Mouse (Mus musculus): ENCODE data around the gene Gm11060.

DNA sequence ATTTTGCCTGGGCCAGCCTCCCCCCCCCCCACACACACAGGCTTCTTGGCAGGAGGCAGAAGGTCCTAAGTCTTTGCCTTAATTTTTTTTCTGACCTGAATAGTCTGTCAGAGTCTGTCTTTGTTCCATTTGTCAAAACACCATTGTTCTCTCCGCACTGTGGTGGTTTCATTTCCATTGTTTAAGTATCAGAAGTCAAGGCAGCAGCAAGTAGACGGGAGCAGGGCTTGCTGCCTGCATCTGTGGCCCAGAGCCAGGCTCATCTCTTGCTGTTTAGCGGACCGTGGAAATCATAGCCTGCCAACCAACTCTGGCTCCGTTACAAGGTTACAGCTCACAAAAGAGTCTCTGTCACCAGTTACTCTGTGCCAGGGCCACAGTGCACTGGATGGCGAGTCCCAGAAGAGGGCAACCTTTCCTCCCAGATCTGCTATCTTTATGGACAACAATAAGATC is 16.9 kb downstream of the Gm11060 start:
- TF ChIP-seq CTCF (IDR thresholded peaks at IDR 0.05; ENCODE audit: low read depth) (peak; percentile 23), EP300 (IDR thresholded peaks at IDR 0.05; ENCODE audit: low read depth) (no peak)

All from liver, postnatal 0 days (tissue).